Mouse (Mus musculus) spleen, embryonic (tissue): ENCODE results near the gene Pde4d.

Experiments used
- CTCF ChIA-PET: fragments of 350-600 bp; sonication (Branson Sonifier 250); formaldehyde crosslinking; loops from one replicate; lab custom pipeline; 2022; lab: Charles Lee

Gene Pde4d

DNA sequence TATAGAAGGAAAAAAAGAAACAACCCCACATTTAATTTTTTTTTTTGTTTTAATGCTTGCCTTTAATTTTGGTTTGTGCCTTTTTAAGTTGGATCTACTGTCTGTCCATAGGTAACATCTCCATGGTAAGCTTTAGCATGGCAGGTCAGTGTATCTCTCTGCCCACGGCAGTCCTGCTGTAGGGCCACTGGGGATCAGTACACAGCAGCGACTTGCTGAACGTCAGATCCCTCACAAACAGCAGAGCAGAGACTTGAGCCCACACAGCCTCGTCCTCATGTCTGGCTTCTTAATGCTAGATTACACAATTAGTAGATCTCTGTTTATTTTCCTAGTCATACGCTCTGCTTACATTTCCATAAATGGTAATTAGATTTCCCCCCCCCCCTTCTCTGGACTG, 782.8 kb downstream of the Pde4d start:
- CTCF ChIA-PET: interaction anchor here (0.7 to 1.1 kb wide), 2 partner anchors 315 to 498 kb away, joined by 4 to 5 read pairs; no protein-coding TSS in a partner anchor

DNA sequence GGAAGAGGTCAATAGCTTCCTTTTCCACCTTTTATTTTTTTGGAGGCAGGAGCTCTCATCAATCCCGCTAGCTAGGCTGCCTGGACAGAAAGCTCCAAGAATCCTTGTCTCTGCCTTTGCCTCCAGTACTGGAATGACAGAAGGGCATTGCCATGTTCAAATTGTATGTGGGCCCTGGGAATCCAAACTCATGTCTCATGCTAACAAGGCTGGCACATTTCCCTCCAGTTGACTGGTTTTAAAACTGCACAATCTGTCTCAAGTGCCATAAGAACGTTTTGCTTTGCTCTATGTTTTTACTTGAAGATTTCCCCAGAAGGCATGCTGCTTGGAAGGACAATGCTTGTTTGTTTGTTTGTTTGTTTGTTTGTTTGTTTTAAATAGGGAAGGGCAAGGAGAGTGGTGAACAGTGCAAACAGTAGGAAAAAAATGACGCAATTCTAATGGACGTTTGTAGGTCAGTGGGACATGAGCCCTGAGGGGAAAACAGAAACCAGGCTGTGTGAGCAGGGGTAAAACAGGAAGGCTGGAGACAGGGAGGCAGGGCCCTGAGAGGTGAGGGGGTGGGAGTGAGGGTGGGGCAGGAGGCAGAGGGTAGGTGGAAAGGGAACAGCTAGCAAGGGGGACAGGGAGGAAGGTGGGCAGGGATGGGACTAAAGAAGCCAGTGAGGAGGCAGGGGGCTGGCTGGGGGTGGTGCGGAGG, 784.3 kb downstream of the Pde4d start:
- CTCF ChIA-PET: interaction anchor here (0.7 kb wide), 1 partner anchor 101 kb away, joined by 5 read pairs; no protein-coding TSS in a partner anchor

DNA sequence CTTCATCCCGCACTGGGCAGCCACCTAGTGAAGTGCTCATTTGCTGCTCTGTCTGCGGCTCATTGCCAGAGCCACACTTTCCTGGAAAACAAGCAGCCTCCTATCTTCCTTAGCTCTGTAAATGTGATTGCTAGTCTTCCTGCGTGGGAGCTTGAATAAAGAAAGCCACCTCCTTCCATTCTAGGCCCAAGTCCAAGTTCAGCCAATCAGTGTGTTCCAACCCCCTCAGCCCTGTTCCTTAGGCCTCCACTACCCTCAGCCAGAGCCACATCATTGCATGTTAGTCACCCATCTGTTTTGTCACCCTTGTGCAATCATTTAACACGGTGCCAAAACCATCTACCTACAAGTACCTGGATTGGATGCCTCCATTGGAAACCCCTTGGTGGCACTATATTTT, 786.3 kb downstream of the Pde4d start:
- CTCF ChIA-PET: no interaction called here

DNA sequence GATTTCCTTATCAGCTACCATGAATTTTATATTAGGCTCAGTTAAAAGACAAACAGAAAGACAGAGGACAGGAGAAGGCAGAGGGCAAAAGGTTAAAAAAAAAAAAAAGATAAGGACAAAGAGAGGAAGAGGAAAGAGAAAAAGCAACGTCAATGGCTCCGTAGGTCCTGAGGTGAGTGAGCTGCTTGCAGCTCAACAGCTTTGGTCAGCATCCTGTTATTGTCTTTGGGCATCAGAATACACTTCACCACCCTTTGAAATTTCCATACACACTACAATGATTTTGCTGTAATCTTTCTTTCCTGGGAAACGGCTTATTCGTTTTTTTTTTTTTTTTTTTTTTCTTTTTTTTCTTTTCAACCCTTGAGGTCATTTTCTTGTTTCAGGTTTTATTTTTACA, 788.9 kb downstream of the Pde4d start:
- CTCF ChIA-PET: no interaction called here

DNA sequence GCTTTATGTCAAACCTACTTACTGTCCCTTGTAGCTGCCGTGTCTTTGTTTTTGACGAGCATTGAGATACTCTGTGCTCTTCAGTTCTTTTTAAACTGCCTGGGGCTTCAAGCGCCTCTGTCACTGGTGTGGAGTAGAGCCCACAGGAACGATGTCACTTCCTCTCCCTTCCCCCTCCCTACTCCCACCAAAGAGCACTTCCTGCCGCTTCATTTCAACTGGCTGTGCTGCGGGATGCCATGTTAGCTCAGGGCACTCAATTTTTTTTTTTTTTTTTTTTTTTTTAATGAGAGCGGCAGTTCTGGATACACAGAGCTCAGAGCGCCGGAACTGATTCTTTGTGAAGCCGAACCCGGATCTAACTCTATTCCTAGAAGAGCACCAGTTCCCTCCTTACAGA, 789.5 kb downstream of the Pde4d start:
- CTCF ChIA-PET: interaction anchor here (0.6 kb wide), 1 partner anchor 1452 kb away, joined by 5 read pairs; no protein-coding TSS in a partner anchor

DNA sequence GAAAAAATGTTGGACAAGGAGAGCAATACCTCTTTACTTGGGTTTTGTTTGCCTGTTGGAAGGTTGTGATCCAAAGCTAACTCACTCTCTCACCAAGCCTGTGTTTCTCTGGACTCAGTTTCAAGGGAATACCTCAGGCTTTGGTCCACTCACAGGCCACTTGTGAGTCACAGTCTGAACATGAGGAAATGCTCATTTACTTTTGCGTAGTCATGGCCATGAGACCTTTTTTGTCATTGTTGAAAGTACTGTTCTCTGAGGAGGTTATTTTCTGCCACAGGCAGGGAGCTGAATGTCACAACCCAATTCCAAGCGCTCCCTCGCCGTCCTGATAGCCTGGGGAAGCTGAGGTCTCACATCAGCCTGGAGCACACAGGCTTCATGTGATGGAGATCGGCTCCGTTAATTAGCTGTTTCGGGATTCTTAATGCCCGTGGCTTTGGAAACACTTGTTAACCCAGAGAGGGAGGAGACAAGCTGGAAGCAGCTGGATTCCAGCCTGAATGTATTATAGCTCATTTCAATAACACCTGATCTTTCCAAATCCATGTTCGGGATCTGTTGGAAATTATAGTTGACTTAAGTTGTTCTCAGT, 792.8 kb downstream of the Pde4d start:
- CTCF ChIA-PET: no interaction called here

DNA sequence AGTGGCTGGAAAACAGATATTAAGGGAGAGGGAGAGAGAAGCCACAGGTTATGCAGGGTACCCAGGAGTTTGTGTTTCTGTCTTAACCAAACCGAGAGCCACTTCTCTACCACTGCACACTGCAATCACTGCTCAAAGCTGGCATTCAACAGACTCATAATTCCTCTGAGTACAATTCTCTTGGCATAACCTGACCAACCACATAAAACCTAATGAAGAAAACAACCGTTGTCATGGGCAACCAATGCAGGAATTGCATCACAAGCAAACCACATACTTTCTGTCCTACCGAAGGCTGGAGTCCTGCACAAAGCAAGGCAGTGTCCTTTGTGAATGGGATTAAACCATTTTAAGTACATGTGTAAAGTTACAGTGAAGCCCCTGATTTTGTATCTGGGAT, 793.4 kb downstream of the Pde4d start:
- CTCF ChIA-PET: no interaction called here

DNA sequence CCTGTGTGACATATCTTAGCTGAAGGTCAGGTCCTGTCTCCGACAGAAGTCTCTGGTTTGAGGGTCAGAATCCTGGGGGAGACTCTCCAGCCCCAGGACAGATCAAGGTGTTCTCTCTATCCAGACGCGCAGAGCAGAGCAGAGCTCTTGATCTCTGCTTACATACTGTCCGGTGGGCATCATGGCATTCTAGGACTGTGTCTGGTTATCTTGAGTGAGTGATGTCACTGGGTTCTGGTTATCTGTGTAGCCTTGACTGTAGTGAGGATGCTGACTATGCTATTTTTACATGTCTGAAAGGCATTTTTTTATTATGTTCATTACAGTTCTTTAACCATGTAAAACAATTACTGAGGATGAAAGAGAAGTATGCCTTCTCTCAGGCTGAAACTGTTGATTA, 797.3 kb downstream of the Pde4d start:
- CTCF ChIA-PET: no interaction called here

DNA sequence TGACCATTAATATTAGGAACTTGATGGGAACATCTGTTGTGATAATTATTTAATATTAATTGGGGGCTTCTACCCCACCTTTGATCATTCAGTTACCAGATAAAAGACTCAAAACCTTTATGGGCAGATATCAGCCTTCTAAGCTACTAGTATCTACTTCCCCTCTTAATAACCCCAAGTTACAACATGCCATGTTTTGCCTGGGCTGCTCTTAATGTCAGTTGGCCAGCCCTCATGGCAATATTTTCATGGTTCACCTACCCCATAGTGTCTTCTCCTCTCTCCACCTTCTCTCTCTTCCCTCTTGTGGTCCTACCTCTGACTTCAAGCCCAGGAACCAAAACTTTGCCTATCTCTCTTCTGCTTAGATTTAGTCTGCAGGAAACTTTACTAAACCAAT, 799.6 kb downstream of the Pde4d start:
- CTCF ChIA-PET: no interaction called here

DNA sequence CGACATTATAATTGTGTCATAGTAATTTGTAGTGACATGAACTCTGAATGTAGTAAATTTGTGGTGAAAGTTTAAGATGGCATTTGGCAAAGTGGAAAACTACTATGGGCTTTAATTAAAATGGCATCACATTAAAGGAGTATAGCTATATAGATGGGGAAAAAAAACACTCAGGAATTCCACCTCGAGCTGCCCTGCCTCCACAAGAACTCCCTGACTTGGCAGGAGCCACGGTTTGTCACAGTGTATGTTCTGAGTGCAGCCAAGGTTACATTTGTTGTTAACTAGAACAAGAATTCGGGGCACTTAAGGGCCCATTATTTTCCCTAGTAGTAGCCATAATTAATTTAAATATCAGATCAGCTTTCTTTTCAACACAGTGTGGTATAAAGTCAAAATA, 805.9 kb downstream of the Pde4d start:
- CTCF ChIA-PET: no interaction called here

DNA sequence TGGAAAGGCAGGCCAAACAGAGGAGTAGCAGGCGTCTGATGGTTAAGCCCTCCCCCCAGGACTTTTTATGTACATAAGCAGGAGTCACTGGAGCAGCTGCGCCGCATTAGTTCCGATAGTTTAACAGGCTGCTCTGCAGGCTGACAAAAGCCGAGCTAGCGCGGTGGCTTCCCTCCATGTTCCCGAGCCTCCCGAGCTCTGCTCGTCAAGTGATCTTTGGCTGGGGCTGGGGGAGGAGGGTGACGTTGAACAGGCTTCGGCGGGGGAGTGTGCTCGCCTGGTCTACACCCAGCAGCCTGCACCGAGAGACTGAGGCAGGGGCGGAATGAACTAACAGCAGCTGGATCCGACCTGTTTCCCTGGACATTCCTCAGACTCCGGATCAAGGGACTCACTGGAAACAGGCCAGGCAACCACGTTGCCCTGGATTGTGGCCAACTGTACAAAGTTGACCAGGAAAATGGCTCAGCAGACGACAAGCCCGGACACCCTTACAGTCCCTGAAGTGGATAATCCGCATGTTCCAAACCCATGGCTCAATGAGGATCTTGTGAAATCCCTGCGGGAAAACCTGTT, 810.6 kb downstream of the Pde4d start:
- CTCF ChIA-PET: interaction anchor here (1.1 kb wide), 1 partner anchor 141 kb away, joined by 3 read pairs; no protein-coding TSS in a partner anchor

DNA sequence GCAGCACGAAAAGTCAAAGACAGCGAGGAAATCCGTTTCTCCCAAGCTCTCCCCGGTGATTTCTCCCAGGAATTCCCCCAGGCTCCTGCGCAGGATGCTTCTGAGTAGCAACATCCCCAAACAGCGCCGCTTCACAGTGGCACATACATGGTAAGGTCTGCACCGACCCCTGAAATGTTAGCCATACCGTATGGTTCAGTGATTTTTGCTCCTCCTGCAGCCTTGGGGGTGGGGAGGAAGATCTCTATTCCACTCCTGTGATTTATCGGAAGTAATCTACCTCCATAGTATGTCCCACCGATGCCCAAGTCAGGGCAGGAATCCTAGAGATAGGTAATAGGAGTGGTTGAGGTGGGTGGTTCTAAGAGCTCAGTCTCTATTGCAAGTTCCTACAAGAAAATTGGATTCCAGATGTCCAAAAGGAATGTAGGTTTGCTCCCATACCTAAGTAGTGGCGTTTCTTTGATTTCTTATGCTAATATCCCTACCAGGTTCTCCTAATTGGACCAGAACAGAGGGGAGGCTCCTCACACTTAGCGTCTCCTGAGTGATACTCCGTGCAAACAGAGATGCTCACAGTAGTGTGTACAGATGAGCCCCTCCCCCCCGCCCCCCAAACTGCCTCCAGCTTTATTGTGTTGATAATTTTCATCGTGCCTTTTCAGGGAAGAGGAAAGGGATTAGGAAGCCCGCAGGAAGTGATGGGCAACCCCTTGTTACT, 811.2 kb downstream of the Pde4d start:
- CTCF ChIA-PET: interaction anchor here (1.1 kb wide), 1 partner anchor 141 kb away, joined by 3 read pairs; no protein-coding TSS in a partner anchor

DNA sequence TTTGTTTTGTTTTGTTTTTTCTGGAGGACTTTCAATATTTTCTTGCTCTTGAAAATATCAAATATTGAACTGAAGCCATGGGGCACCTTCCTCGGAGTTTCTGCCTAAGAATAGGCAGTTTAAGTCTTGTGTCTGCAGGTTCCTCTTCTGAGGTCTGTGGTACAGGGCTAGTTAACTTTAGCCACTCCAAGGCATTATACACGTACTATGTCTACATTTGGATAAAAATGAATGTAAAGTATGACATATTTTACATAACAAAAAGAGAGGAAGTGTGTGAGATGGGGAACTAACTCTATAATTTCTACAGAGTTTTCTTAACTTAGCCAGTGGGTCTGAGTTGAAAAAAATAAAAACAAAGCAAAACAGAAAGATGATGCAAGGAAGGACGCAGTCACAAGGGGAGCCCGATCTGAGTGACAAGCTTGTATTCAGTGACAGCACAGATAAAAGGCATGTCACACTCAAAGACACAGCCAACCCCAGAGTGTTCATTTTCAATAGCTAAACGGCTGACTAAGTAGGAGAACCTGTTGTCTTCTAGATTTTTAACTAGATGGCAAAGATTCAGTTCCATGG, 812.0 kb downstream of the Pde4d start:
- CTCF ChIA-PET: no interaction called here

DNA sequence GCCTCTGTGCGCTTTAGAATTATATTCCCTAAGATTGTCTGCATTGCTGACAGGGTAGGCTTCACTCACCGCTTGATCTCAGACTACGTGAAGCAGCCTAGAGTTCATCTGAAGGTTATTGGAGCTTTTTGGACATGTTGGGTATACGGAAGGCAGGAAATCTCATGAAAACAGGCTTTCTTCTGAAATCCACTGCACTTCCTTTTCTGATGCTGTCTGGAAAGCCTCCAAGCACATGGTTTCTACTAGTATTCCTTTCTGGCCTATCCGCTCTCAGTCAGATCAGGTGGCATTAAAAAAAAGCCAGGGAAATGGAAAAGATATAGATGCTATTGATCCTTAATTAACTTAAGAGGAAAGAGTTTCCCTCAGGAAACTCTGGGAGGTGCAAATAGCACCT, 812.8 kb downstream of the Pde4d start:
- CTCF ChIA-PET: no interaction called here

DNA sequence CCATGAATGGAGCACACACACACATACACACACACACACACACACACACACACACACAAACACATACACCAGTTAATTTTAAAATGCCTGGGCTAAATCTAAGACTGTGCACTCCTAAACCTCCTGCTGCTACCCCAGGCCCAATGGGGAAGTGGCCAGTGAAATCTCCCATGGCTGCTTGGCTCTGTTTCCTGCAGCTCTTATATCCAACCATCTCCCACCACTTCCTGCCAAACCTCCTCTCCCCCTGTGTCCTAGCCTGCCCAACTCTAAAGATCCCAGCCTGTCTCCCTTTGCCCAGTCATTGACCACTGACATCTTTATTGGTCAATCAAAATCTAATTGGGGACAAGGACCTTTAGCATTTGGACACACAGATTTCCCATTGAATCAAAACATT, 814.1 kb downstream of the Pde4d start:
- CTCF ChIA-PET: interaction anchor here (0.6 to 0.7 kb wide), 2 partner anchors 617 to 1163 kb away, joined by 3 to 9 read pairs; no protein-coding TSS in a partner anchor

DNA sequence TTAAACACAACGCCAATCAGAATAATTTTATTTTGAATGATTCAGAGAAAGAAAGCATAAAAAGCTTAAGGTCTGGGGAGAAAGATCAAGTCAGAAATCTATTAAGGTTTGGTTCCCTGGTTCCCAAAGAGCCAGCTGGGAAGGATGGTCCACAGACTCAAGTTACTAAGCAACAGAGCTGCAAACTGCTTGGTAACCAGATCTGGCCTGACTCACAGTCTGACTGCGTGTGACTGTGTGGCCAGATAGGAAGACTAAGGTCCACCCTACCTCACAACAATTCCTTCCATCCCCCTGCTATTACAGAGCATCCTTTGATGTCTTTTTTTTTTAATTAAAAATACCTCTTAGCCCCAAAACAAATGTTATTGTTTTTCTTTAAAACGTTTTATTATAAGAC, 818.5 kb downstream of the Pde4d start:
- CTCF ChIA-PET: no interaction called here

DNA sequence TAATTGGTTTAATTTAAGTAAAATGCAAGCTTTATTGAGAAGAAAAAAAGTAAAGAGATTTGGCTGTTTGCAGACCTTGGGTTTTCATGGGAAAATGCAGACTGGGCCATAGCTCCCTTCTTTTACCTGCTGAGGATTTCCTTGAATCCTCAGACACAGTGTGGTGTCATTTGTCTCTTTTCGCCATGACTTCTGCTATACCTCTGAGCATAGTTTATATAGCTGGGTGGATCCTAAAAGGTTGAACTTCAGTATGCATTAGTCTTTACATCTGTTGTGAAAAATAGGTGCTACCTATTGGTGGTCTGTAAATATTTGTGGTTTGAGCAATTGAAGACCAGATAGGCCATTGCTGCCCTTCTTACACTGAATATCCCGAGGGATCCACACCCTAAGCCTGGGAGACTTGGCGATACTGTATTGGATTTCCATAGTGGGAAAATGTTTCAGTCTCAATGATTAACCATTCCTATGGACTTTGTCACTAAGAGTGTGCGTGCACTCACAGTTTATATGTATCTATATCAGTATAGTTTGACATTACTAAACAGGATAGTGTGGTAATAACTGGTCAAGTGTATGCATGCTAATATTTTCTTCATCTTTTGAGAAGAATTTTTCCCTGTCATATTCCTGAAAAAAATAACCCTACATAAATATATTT, 819.0 kb downstream of the Pde4d start:
- CTCF ChIA-PET: no interaction called here

DNA sequence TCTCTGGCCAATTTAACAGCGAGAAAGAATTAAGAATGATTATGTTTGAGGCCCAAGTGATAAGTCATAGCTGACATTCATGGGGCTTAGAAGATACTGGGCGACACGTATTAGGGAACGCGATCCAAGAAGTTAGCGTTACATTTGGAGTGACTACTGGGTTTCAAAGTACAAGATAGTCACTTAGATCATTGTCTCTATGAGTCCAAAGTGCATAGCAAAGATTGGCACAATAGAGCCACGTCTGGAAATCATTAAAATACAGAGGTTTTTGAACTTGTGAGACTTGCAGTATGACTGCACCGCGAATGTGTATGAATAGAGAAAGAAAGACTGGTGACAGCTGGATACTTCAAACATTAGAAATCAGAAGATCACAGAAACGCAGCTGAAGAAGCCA, 825.1 kb downstream of the Pde4d start:
- CTCF ChIA-PET: no interaction called here

DNA sequence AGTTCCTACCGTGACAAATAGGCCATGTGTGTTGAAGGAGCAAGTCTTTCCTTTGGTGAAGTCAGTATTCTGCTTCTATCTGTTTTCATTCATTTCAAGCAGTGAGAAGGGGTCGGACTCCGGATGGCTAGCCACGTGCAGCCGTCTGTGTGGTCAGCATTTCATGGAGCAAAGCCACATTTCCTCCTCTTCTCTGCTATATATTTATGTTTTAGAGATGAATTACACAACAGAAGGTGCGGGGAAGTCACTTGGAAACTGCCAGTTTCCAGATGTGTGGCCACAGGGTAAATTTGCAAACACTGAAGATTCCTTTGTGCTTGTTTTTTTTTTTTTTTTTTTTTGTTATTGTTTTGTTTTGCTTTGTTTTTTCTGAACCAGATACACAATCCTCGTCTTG, 828.0 kb downstream of the Pde4d start:
- CTCF ChIA-PET: no interaction called here

DNA sequence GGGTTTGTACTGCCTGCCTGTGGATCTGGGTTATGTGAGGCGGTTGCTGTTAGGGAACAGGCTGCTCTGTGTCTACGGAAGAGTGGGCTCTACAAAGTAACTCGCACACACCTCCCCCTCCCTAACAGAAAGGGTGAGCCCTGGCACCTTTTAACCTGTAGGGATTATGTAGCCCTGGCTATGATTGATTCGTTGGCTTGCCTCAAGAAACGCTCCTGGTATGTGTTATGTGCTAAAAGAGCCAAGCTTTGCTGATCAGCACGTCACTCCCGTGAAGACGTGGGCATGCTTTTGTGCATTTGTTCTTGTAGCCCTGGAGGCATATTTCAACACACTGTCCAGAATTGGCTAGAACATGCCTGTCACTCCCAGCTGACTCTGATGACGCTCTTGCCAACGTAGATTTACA, 828.8 kb downstream of the Pde4d start:
- CTCF ChIA-PET: no interaction called here

DNA sequence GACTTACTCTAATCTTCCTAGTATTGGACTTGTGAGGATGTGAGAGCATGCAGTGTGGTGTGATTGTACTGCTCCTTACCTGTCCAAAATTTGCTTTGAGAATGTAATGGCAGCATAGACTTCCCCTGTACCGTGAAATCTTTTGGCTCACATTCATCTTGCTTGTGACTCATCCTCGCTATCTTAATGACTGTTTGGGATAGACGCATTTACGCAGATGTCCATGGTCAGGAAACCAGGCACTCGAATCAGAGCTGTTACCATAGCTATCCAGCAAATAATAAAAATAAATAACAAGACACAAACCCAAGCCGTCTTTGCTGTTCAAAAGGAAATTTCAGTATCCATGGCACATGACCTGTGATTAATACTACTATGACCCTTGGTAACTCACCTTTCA, 829.5 kb downstream of the Pde4d start:
- CTCF ChIA-PET: no interaction called here
